Comparison of ENCODE assay signal across 11 mouse cellular contexts in the genomic region with DNA sequence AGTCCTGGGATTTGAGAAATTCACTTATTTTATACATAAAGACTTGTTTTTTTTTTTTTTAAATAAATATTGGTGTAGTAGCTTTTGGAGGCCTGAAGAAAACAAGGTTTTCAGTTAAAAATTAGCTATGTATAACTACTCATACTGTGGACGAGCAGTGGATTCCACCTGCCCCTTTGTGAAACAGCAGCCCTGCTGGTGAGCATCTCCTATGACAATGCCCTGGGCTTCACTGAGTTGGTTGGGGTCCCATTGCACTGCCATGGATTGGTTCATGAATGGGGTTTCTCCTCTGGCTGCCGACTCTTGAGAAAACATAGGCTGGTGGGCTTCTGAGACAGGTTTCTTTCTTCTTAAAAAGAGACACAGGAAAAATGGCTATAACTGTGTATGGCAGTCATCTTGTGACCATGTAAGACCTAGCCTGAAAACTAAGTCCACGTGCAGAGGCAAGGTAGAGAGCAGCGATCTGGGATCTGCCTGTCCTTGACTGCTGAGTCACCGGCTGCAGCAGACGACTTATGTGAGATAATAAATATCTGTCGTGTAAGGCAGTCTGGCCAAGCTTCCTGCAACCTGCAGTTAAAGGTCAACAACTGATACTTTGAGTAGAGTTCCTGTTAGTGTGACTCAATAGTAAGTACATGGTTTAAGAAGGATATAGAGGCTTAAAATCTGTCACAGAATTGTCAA. TPM values are rescaled to one million over a fixed set of nuclear protein-coding genes. Genes with fewer than 3 reads are reported as not detected.
DNase-seq lines count a peak whose midpoint lies in the region; ATAC-seq and TF ChIP-seq lines count a peak whose summit lies in the region.
"Had no signal": no experiment of that assay in that cellular context is flagged by ENCODE, and none has a peak within 500 bp of the region (broad histone marks: within the 10 kb centered on the region; RNA-seq: fewer than 3 reads in every experiment).

No protein-coding gene starts in this region.

- POLR2A ChIA-PET in Patski (lab: Charles Lee) = no interaction called here

- H3K4me3 ChIP-seq in G1E (ENCODE audit: low read depth, low read length) = peak overlapping the region; percentile 33; the same call in 1 of the 2 replicates
- H3K4me3 ChIP-seq in megakaryocyte, embryonic 14.5 days (replicated peaks) = peak overlapping the region; percentile 40
- H3K4me3 ChIP-seq: midbrain, embryonic 12.5 days; neural tube, embryonic 15.5 days had no signal

- DNase-seq in G1E (ENCODE audit: low spot score) = peak; percentile 43
- DNase-seq in Patski (ENCODE audit: low read depth, low spot score) = no peak
- no peak for DNase-seq in left cerebral cortex, postnatal 36 days (ENCODE audit: low spot score in 2 of 2)
- DNase-seq in layer of hippocampus, adult 11-12 months (ENCODE audit: low spot score) = no peak
- DNase-seq: heart, postnatal 36 days; kidney, postnatal 4 days had no signal

- peaks cover 45% of the 10 kb centered on the region for H3K4me1 ChIP-seq in G1E (ENCODE audit: insufficient read depth, low read depth, low read length)
- H3K4me1 ChIP-seq in megakaryocyte, embryonic 14.5 days = peaks cover 52% of the 10 kb centered on the region
- H3K4me1 ChIP-seq: neural tube, embryonic 15.5 days had no signal

- H3K36me3 ChIP-seq in G1E (replicated peaks) = no peaks in the 10 kb centered on the region
- H3K36me3 ChIP-seq in megakaryocyte, embryonic 14.5 days (replicated peaks; ENCODE audit: low read length) = no peaks in the 10 kb centered on the region
- H3K36me3 ChIP-seq: midbrain, embryonic 12.5 days; neural tube, embryonic 15.5 days had no signal

- TF ChIP-seq CTCF in G1E (IDR thresholded peaks at IDR 0.05; ENCODE audit: low read depth, low read length) (no peak), Patski (IDR thresholded peaks at IDR 0.05) (no peak)

- H3K27me3 ChIP-seq in G1E (ENCODE audit: insufficient read depth, low read length) = no peaks in the 10 kb centered on the region
- no peaks in the 10 kb centered on the region for H3K27me3 ChIP-seq in Patski
- H3K27me3 ChIP-seq in megakaryocyte, embryonic 14.5 days (replicated peaks) = no peaks in the 10 kb centered on the region
- H3K27me3 ChIP-seq: midbrain, embryonic 12.5 days; neural tube, embryonic 15.5 days had no signal

- CTCF ChIA-PET in Patski (lab: Charles Lee) = no interaction called here

- intact Hi-C loops in left cerebral cortex, postnatal 36 days (cut with DNase I) = no loop called here

- in situ Hi-C loops in Patski (cut with MboI; ENCODE audit: low pct_unique_long_range_greater_than_20kb) = no loop called here

- ATAC-seq in G1E (ENCODE audit: extremely low read depth, insufficient number of reproducible peaks, low FRiP score, poor library complexity, severe bottlenecking) (peak; percentile 93), Patski (peak; percentile 35)
- ATAC-seq in erythroid progenitor cell, adult 5-6 weeks (replicated peaks; ENCODE audit: low FRiP score, poor library complexity, severe bottlenecking) = peak; percentile 91
- ATAC-seq in inflammation-experienced regulatory T-cells, adult 6 months = no peak

- H3K9me3 ChIP-seq in G1E (replicated peaks) = no peaks in the 10 kb centered on the region
- no peaks in the 10 kb centered on the region for H3K9me3 ChIP-seq in megakaryocyte, embryonic 14.5 days
- H3K9me3 ChIP-seq: midbrain, embryonic 12.5 days; neural tube, embryonic 15.5 days had no signal

RNA-seq across cellular contexts. Expression of a gene that starts 41.3 kb away (rescaled TPM):
- total RNA-seq in G1E (2014; fragmentation: Nextera tagmentation) (167 and 186 TPM in 2 replicates), G1E (2017) (36.8 and 40.2 TPM in 2 replicates)
- polyA plus RNA-seq in G1E (2012) (31.7 and 34.2 TPM in 2 replicates), Patski (2021) (35.0 TPM)
- 75.7 and 233 TPM in 2 replicates for total RNA-seq in erythroid progenitor cell, adult 5-6 weeks (2015; ENCODE audit: low replicate concordance)
- total RNA-seq in erythroid progenitor cell, adult 5-6 weeks (2017; ENCODE audit: low replicate concordance) = 84.8 and 93.6 TPM in 2 replicates
- 27.9 TPM in 1 of 2 replicates, not detected in the other for polyA plus RNA-seq in megakaryocyte, embryonic 14.5 days (2012; ENCODE audit: insufficient read depth, low replicate concordance)
- 100 to 1,000 TPM in 1 of 2 experiments, 10 to 100 TPM in 1; 92.4 to 108 TPM for total RNA-seq in left cerebral cortex, postnatal 36 days (2021)
- polyA plus RNA-seq in inflammation-experienced regulatory T-cells, adult 6 months (2017; shearing (Covaris generic)) = 10 to 100 TPM; 14.7 to 20.8 (median 15.7) TPM
